Mouse (Mus musculus): Measurements from ENCODE around the gene Rnh1. TPM values are rescaled to one million over a fixed set of nuclear protein-coding genes. Genes with fewer than 3 reads are reported as not detected.

Rnh1 gene
- polyA plus RNA-seq, 1 experiment from 2014 or later: 64.4 TPM

GRCm38 (mm10) chr7:141194830-141195229 lies 22.2 kb upstream of the Rnh1 start:
- Histone ChIP-seq H3K4me1 (replicated peaks; ENCODE audit: control insufficient read depth, insufficient read depth, low read length) (peaks cover 7% of the 10 kb centered on the region; the same call in 1 of the 2 replicates), H3K27ac (ENCODE audit: low read depth, low read length) (peak overlapping the region; percentile 61), H3K27me3 (ENCODE audit: control insufficient read depth, insufficient read depth, low read length) (no peaks in the 10 kb centered on the region), H3K36me3 (ENCODE audit: control insufficient read depth, insufficient read depth, low read length) (0 out of 2 replicates have a peak, but pooled peaks cover 3% of the 10 kb centered on the region), H3K9ac (ENCODE audit: low read depth, low read length) (peak overlapping the region; percentile 54), H3K4me2 (replicated peaks; ENCODE audit: low read depth, low read length) (peak overlapping the region; percentile 91), H3K4me3 (ENCODE audit: low read depth, low read length) (peak overlapping the region; percentile 89), H3K9me3 (ENCODE audit: control insufficient read depth, low read length) (no peaks in the 10 kb centered on the region)
- DNase-seq (ENCODE audit: low spot score): peak; percentile 99
- ATAC-seq (ENCODE audit: low FRiP score): peak; percentile 63
- WGBS: under 1% methylated on average over 28 of the region's 28 CpGs

- peak overlapping the region; percentile 91 for H3K4me2 ChIP-seq (replicated peaks; ENCODE audit: low read depth, low read length)
- DNase-seq (ENCODE audit: low spot score) (no peak), ATAC-seq (ENCODE audit: low FRiP score) (no peak)
- no peaks in the 10 kb centered on the region for H3K9me3 ChIP-seq (ENCODE audit: control insufficient read depth, low read length)
- H3K27ac ChIP-seq (ENCODE audit: low read depth, low read length): peak overlapping the region; percentile 38
- peaks cover 7% of the 10 kb centered on the region; the same call in 1 of the 2 replicates for H3K4me1 ChIP-seq (replicated peaks; ENCODE audit: control insufficient read depth, insufficient read depth, low read length)
- peak overlapping the region; percentile 89 for H3K4me3 ChIP-seq (ENCODE audit: low read depth, low read length)
- 0 out of 2 replicates have a peak, but pooled peaks cover 3% of the 10 kb centered on the region for H3K36me3 ChIP-seq (ENCODE audit: control insufficient read depth, insufficient read depth, low read length)
- no peaks in the 10 kb centered on the region for H3K27me3 ChIP-seq (ENCODE audit: control insufficient read depth, insufficient read depth, low read length)
- peak overlapping the region; percentile 54; the same call in 1 of the 2 replicates for H3K9ac ChIP-seq (ENCODE audit: low read depth, low read length)
- under 1% methylated on average over 23 of the region's 23 CpGs for WGBS
Observed at GRCm38 (mm10) chr7:141194409-141194808, 21.8 kb upstream of the Rnh1 start.

DNA sequence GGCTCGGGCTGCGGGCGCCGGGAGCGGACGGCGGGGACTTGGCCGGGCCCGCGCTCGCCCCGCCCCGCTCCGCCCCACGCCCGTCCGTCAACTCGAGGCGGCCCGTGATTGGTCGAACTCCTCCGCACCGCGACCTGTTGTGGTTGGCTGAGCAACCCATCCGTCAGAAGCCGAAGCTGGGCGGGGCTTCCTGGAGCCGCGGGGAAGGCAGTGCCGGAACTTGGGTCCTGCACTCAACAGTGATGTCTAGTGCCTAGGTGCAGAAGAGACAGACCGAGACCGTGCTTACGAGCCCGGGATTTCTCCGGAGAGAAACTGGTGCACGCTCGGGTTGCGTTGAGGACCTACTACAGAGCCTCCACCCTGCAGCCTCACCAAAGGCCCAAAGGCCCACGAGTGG lies 21.3 kb upstream of the Rnh1 start, which contains the start of the genes Hras and Lrrc56:
Hras (minus strand) TSS at position 58 of the 400 bp plus-strand sequence.
Lrrc56 (plus strand) TSS at position 210 of the 400 bp plus-strand sequence.
- DNase-seq (ENCODE audit: low spot score) (peak; percentile 99), ATAC-seq (ENCODE audit: low FRiP score) (peak; percentile 93)
- H3K27ac ChIP-seq (ENCODE audit: low read depth, low read length): peak within 1 kb of the TSS; percentile 79
- H3K4me1 ChIP-seq (replicated peaks; ENCODE audit: control insufficient read depth, insufficient read depth, low read length): peaks cover 7% of the 10 kb centered on the region; the same call in 1 of the 2 replicates
- H3K4me3 ChIP-seq (ENCODE audit: low read depth, low read length): peak within 1 kb of the TSS; percentile 89
- under 1% methylated on average over 37 of the region's 39 CpGs for WGBS
- H3K9me3 ChIP-seq (ENCODE audit: control insufficient read depth, low read length): no peaks in the 10 kb centered on the region
- H3K27me3 ChIP-seq (ENCODE audit: control insufficient read depth, insufficient read depth, low read length): no peaks in the 10 kb centered on the region
- H3K36me3 ChIP-seq (ENCODE audit: control insufficient read depth, insufficient read depth, low read length): 0 out of 2 replicates have a peak, but pooled peaks cover 3% of the 10 kb centered on the region
- H3K4me2 ChIP-seq (replicated peaks; ENCODE audit: low read depth, low read length): peak within 1 kb of the TSS; percentile 96
- peak within 1 kb of the TSS; percentile 81 for H3K9ac ChIP-seq (ENCODE audit: low read depth, low read length)

- H3K36me3 ChIP-seq (ENCODE audit: control insufficient read depth, insufficient read depth, low read length): 0 out of 2 replicates have a peak, but pooled peaks cover 3% of the 10 kb centered on the region
- DNase-seq (ENCODE audit: low spot score): peak; percentile 61
- under 1% methylated on average over 24 of the region's 43 CpGs for WGBS
Observed at GRCm38 (mm10) chr7:141193348-141193856, 20.7 kb upstream of the Rnh1 start.

DNA sequence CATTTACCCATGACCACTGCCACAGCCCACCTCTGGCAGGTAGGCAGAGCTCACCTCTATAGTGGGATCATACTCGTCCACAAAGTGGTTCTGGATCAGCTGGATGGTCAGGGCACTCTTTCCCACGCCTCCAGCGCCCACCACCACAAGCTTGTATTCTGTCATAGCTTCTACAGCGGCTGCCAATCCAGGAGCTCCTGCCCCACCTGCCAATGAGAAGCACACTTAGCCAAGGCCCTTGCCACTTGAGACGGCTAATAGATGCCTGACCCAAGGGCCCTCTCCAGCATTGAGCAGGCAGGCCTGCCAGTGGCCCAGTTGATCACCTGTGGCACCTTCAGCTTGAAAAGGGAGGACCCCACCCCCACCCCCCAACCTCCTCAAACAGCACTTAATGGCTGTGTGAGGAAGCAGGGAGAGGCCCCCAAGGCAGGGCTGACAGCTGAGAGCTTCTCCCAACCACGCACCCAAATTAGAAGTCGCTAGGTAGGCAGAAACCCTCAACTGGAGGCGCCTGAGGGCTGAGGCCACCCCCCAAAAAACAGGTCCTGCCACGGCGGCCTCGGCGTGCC lies 20.2 kb upstream of the Rnh1 start:
- peak overlapping the region; percentile 81 for H3K9ac ChIP-seq (ENCODE audit: low read depth, low read length)
- peak overlapping the region; percentile 96 for H3K4me2 ChIP-seq (replicated peaks; ENCODE audit: low read depth, low read length)
- no peak overlapping the region for H3K27ac ChIP-seq (ENCODE audit: low read depth, low read length)
- WGBS: 28% methylated on average over 12 of the region's 12 CpGs
- no peaks in the 10 kb centered on the region for H3K27me3 ChIP-seq (ENCODE audit: control insufficient read depth, insufficient read depth, low read length)
- H3K4me3 ChIP-seq (ENCODE audit: low read depth, low read length): peak overlapping the region; percentile 89
- DNase-seq (ENCODE audit: low spot score): no peak
- no peak for ATAC-seq (ENCODE audit: low FRiP score)
- H3K9me3 ChIP-seq (ENCODE audit: control insufficient read depth, low read length): no peaks in the 10 kb centered on the region
- H3K4me1 ChIP-seq (replicated peaks; ENCODE audit: control insufficient read depth, insufficient read depth, low read length): peaks cover 7% of the 10 kb centered on the region; the same call in 1 of the 2 replicates
- 0 out of 2 replicates have a peak, but pooled peaks cover 3% of the 10 kb centered on the region for H3K36me3 ChIP-seq (ENCODE audit: control insufficient read depth, insufficient read depth, low read length)

More at GRCm38 (mm10) chr7:141193348-141193856, 20.7 kb upstream of the Rnh1 start:
- no peak for ATAC-seq (ENCODE audit: low FRiP score)
- Histone ChIP-seq H3K9me3 (ENCODE audit: control insufficient read depth, low read length) (no peaks in the 10 kb centered on the region), H3K4me3 (ENCODE audit: low read depth, low read length) (peak overlapping the region; percentile 89), H3K9ac (ENCODE audit: low read depth, low read length) (peak overlapping the region; percentile 81), H3K27me3 (ENCODE audit: control insufficient read depth, insufficient read depth, low read length) (no peaks in the 10 kb centered on the region), H3K4me1 (replicated peaks; ENCODE audit: control insufficient read depth, insufficient read depth, low read length) (peaks cover 7% of the 10 kb centered on the region; the same call in 1 of the 2 replicates), H3K27ac (ENCODE audit: low read depth, low read length) (peak overlapping the region; percentile 79), H3K4me2 (replicated peaks; ENCODE audit: low read depth, low read length) (peak overlapping the region; percentile 96)

DNA sequence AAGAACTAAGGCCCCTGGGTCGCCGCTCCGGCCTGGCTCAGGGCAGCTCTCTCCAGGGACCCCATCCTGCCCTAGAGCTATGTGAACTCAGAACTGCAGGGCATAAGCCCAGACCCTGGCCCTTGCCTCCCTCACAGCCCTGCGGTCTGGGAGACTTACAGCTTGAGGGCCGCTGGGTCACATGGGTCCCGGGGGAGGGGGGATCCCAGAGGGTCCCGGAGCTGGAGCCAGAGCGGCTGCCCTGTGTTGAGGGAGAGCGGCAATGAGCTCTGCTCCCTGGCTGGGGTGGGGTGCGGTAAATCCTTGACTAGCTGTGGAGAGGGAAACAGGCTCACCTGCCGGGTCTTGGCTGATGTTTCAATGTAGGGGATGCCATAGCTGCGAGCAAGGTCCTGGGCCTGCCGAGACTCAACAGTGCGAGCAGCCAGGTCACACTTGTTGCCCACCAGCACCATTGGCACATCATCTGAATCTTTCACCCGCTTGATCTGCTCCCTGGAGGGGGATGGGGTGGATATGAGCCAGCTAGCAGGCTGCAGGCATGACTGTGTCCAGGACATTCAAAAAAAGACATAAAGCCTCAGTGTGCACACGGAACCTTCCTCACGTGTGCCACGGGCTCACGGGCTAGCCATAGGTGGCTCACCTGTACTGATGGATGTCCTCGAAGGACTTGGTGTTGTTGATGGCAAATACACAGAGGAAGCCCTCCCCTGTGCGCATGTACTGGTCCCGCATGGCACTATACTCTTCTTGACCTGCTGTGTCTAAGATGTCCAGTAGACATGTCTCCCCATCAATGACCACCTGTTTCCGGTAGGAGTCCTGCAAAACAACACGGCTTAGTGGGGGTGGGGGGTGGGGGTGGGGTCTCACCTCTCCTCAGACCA lies 19.4 kb upstream of the Rnh1 start:
- DNase-seq (ENCODE audit: low spot score) (no peak), ATAC-seq (ENCODE audit: low FRiP score) (no peak)
- H3K9ac ChIP-seq (ENCODE audit: low read depth, low read length): no peak overlapping the region
- peak overlapping the region; percentile 89; the same call in 1 of the 2 replicates for H3K4me3 ChIP-seq (ENCODE audit: low read depth, low read length)
- H3K27me3 ChIP-seq (ENCODE audit: control insufficient read depth, insufficient read depth, low read length): no peaks in the 10 kb centered on the region
- peak overlapping the region; percentile 96; the same call in 1 of the 2 replicates for H3K4me2 ChIP-seq (replicated peaks; ENCODE audit: low read depth, low read length)
- H3K27ac ChIP-seq (ENCODE audit: low read depth, low read length): no peak overlapping the region
- H3K4me1 ChIP-seq (replicated peaks; ENCODE audit: control insufficient read depth, insufficient read depth, low read length): peaks cover 7% of the 10 kb centered on the region; the same call in 1 of the 2 replicates
- no peaks in the 10 kb centered on the region for H3K9me3 ChIP-seq (ENCODE audit: control insufficient read depth, low read length)
- H3K36me3 ChIP-seq (ENCODE audit: control insufficient read depth, insufficient read depth, low read length): 0 out of 2 replicates have a peak, but pooled peaks cover 3% of the 10 kb centered on the region
- 91% methylated on average over 24 of the region's 24 CpGs for WGBS

DNA sequence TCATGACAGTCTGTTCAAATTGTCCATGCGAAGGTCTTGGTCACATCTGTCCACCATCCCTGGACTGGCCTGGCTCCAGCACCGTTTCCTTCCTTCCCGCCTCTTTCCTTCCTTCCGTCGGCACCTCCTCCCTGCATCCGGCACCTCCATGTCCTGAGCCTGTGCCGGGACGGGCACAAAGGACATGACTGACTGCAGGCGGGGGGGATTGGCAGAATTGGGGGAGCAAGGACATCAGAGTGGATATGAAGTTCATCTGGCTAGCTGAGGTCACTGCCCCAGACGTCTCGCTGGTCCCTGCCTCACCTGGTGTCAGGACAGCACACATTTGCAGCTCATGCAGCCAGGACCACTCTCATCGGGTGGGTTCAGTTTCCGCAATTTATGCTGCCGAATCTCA lies 18.4 kb upstream of the Rnh1 start:
- Histone ChIP-seq H3K27me3 (ENCODE audit: control insufficient read depth, insufficient read depth, low read length) (no peaks in the 10 kb centered on the region), H3K4me2 (replicated peaks; ENCODE audit: low read depth, low read length) (no peak overlapping the region), H3K36me3 (ENCODE audit: control insufficient read depth, insufficient read depth, low read length) (0 out of 2 replicates have a peak, but pooled peaks cover 3% of the 10 kb centered on the region), H3K4me3 (ENCODE audit: low read depth, low read length) (no peak overlapping the region), H3K9ac (ENCODE audit: low read depth, low read length) (no peak overlapping the region), H3K27ac (ENCODE audit: low read depth, low read length) (no peak overlapping the region), H3K4me1 (replicated peaks; ENCODE audit: control insufficient read depth, insufficient read depth, low read length) (peaks cover 7% of the 10 kb centered on the region; the same call in 1 of the 2 replicates), H3K9me3 (ENCODE audit: control insufficient read depth, low read length) (no peaks in the 10 kb centered on the region)
- DNase-seq (ENCODE audit: low spot score): no peak
- WGBS: 93% methylated on average over 14 of the region's 14 CpGs
- no peak for ATAC-seq (ENCODE audit: low FRiP score)

DNA sequence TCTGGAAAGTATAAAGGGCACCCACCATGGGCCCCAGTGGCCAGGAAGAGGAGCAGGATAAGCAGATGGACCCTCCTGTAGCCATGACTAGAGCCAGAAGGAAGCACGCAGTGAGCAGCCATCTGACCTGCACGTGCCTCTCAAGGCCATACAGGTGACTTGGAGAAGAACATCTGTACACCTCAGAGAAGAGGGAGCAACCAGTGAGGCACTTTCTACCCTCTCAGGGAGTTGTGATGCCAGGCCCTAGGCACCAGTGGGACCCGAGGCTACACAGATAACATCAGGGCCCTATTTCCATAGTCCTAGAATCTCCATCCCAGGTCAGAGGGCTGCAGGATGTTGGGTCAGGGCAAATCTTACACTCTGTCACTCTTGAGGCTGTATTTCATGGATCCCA lies 17.6 kb upstream of the Rnh1 start:
- H3K9ac ChIP-seq (ENCODE audit: low read depth, low read length): no peak overlapping the region
- ATAC-seq (ENCODE audit: low FRiP score): no peak
- DNase-seq (ENCODE audit: low spot score): no peak

More for the DNA sequence above, 17.6 kb upstream of the Rnh1 start:
- H3K36me3 ChIP-seq (ENCODE audit: control insufficient read depth, insufficient read depth, low read length): 0 out of 2 replicates have a peak, but pooled peaks cover 3% of the 10 kb centered on the region
- no peak overlapping the region for H3K27ac ChIP-seq (ENCODE audit: low read depth, low read length)
- H3K4me3 ChIP-seq (ENCODE audit: low read depth, low read length): no peak overlapping the region
- no peak overlapping the region for H3K4me2 ChIP-seq (replicated peaks; ENCODE audit: low read depth, low read length)
- H3K4me1 ChIP-seq (replicated peaks; ENCODE audit: control insufficient read depth, insufficient read depth, low read length): peaks cover 5% of the 10 kb centered on the region; the same call in 1 of the 2 replicates
- WGBS: 93% methylated on average over 3 of the region's 3 CpGs
- H3K27me3 ChIP-seq (ENCODE audit: control insufficient read depth, insufficient read depth, low read length): no peaks in the 10 kb centered on the region
- H3K9me3 ChIP-seq (ENCODE audit: control insufficient read depth, low read length): no peaks in the 10 kb centered on the region

Data from hindbrain, embryonic 11.5 days (tissue).